Mouse (Mus musculus): ENCODE measurements around the gene Lbh.

Gene Lbh

DNA sequence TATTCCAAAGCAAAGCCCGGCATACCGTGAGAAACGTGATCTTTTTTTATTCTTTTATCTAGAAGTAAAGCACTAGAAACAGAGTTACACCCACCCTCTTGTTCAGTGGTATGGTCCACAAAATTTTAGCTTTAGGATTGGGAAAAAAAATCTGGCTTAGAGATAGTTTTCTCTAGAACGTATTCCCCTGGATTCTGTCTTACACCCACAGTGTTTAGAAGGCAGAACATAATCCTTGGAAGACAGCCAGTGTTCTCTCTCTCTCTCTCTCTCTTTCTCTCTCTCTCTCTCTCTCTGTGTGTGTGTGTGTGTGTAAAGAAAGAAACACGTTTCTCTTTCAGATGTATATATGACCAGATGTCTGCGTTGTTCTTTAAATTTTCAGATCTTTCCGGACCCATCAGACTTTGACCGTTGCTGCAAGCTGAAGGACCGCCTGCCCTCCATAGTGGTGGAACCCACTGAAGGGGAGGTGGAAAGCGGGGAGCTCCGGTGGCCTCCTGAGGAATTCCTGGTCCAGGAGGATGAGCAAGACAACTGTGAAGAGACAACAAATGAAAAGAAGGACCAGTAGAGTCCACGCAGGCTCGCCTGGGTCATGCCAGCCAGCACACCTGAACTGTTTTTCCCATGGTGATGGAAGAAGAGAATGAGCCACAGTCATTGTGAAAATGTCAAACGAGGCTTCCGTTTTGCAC lies 20.9 kb downstream of the Lbh start:
- no peak for DNase-seq (ENCODE audit: low spot score)

DNA sequence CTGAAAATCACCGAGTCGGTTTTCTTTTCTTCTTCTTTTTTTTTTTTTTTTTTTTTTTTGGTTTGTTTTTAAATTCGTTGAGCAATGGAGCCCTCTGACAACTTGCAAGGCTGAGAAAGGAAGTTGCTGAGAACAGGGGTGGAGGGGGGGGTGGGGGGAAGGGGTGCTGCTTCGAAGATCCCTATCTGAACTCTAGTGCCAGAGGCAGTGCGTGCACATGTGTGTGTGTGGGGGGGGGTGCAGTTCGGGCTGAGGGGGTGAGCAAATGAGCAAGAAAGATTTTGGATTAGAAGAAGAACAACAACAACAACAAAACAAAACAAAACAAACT lies 21.4 kb downstream of the Lbh start:
- DNase-seq (ENCODE audit: low spot score): no peak

DNA sequence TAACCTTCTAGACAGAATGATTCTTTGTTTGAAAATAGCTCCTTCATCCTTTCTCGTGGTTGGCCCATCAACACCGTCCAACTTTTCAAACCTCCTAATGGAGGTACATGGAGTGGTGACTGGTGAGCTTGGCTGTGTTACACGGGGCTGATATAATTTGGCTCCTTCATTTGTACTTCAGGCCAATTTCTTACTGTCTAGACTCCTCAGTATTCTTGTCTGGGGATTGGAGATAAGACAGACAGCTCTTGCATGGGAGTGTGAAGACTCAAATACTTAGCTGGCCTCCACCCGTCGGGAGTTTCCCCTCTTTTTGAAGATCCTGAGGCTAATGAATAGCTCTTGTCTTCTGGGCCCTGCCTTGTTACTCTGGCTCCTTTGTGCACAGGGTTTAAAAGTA lies 26.3 kb downstream of the Lbh start:
- no peak for DNase-seq (ENCODE audit: low spot score)

DNA sequence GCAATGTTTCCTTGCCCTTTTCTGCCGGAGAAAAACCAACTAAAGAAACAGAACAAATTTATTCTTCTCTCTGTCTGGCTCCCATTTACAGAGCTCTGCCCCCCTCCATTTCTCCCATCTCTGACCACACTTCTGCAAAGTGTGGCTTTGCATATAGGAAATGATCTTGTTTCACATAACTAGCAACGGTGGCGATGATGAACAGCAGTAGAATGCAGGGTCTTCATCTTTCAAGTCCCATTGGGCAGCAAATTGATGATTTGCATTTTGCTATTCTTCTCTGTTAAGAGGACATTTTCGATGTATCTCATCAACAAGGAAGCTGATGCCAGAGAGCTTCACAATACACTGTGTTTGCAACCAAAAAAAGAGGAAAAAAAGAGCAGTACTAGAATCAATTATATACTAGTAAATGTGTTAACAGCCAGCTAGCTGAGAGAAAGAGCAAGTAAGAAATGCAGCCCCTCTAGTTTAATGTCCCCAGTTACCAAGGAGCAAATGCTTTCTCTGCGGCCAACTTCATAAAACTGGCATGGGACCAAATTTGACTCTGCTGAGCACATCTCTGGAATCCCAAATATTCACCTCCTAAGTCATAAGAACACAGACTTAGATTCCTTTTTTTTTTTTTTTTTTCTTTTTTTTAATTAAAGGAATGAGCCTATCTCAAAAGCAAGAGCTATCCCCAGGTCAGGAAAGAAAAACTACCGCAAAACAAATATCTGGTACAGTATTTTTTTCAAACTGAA lies 29.2 kb downstream of the Lbh start:
- no peak for DNase-seq (ENCODE audit: low spot score)

DNA sequence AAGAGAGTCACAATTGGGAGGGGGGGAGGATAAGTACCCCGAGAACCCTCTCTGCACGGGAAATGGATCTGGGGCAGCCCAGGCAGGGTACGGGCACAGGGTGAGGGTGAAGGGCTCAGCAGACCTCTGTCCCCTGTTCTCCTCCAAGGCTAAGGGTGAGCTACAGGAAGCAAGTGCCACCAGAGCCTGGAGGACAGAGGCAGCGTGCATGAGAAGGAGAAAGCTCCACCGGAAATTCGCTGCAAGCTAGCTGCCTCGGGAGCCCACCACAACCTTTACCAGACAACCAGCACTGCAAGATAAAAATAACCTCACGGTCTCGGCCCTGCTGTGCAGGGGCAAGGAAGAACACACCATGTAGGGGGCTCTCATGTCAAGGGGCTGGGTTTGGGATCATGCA lies 30.0 kb downstream of the Lbh start:
- no peak for DNase-seq (ENCODE audit: low spot score)

DNA sequence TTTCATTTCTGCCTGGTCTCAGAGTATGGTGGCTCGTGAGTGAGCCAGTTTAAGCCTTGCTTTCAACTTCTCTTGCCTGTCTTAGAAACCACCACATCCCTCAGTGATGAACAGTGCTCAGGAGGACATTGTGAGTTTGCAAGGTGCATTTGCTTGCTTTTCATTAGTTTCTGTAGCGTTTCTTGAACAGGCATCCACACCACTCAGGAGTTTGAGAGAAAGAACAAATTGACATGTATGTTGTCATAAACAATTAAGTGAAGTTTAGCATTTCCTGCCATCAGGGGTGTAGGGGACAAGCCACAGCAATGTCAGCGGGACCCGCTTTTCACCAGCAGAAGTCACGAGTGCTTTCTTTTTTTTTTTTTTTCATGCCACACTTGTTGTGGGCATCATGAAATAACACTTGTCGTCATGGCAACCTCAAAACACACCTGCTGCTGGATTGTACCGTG lies 31.2 kb downstream of the Lbh start:
- DNase-seq (ENCODE audit: low spot score): no peak

DNA sequence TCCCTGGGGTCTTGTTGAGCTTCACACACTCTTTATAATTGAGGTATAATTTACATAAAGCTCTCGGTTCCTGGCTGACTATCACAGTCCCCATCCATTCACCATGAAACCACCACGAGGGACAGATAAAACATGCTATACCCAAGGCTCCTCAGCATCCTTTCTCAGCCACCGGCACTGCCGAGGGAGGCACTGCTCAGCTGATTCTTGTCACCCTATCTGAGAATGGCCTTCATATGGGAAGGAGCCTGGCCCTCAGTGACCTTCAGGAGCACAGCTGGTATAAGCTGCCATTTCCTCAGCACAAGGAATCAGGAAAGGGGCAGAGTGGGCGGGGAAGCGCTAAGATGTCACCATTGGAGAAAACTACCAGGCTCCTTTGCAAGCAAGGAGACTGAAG lies 33.2 kb downstream of the Lbh start:
- no peak for DNase-seq (ENCODE audit: low spot score)

DNA sequence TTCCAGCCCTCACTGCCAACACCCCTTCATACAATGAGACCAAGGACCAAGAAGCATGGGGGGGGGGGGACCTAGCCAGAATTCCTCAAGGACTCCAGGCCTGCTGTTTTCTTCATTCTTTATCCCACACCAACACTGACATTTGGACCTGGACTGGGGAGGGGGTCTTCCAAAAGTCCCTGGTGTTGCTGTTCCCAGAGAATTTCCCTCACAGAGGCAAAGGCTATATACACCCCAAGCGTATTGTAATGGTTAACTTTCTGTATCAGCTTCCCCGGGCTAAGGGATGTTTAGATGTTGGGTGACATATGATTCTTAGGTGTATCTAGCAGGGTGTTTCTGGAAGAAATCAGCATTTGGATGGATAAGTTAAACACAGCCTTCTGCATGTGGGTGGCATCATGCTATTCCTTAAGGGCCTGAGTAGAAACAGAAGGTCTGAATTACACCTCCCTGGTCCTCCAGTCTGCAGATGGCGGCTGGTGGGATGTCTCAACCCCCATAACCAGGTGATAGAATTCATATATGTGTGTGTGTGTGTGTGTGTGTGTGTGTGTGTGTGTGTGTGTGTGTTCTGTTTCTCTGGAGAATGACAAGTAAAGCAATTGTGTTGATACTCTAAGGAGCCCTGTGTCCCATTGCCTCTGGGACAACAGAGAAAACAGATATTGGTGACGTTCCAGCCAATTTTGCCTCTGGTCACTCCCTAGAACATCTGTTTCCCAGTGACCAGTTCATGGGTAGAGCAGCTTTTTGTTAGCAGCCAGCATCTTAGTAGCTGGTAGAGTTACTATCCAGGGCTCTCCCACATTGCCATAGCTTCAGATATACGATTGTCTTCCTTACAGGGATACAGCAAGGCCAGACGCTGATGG lies 35.9 kb downstream of the Lbh start:
- no peak for DNase-seq (ENCODE audit: low spot score)

DNA sequence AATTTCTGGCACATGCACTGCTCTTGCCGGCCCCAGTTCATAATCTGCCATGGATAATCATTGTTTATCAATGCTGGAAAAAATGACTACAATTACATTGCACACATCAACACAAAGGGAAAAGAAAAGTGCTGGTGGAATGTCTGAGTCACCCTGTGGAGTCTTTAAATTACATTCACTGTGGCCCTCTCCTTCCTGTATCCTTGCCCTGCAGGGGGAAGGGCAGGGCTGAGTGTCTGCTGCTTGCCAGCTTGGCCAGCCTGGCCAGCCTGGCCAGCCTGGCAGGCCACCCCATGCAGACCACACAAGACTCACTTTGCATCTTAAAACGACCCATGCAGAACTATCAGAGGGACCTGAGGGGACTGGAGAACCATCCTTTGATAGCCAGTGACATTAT lies 37.4 kb downstream of the Lbh start:
- no peak for DNase-seq (ENCODE audit: low spot score)

DNA sequence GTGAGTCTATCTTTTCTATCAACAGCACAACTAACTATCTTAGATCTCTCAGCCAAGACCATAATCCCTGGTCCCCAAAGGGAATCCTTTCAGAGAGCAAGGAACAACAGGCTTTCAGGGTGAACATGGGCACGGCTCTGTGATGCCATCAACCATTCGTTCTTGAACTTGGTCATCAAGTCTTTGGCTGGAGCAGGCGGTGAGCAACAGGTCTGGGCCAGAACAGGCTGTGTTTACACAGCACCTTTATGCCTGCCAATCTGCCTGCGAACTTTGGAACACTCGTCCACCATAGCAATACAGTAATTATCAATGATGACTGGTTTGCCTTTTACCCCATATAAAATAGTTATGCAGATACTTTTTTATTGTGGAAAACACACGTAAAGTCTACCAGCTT lies 38.9 kb downstream of the Lbh start:
- DNase-seq (ENCODE audit: low spot score): no peak

DNA sequence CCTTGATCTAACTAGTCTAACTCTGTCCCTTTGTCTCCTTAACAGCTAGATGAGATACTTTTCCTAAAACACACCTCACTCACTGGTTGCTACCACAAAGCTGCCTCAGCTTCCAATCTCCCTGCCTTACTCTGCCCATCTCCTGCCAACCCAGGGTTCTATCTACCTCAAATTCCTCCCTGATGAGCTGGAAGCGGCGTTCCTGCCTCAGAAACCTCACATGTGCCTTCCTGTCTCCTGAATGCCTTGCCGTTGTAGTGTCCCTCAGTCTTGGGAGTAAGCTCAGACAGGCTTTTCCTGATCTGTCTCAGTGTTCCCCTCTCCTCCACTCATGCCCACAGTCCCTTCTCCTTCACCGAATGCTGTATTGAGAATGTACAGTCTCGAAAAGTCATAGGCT lies 40.8 kb downstream of the Lbh start:
- no peak for DNase-seq (ENCODE audit: low spot score)

DNA sequence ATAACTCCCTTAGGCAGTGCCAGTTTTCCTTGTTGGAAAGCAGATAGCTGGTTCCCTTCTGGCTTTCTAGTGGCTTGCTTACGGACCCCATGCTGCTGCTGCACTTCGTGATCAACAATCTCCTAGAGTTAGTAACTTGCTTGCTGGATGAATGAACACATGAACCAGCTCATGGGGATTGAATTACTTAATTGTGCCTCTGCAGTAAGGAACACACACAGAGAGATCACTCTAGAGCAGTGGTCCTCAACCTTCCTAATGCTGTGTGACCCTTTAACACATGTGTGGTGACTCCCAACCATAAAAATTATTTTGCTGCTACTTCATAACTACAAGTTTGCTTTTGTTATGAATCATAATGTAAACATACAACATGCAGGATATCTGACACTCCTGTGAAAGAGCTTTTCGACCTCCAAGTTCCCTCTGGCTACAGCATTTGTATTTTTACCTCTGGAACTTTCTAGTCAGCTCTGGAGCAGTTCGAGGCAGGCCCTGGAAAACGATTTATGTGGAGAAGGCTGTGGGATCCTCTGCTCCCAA lies 41.5 kb downstream of the Lbh start:
- DNase-seq (ENCODE audit: low spot score): no peak

DNA sequence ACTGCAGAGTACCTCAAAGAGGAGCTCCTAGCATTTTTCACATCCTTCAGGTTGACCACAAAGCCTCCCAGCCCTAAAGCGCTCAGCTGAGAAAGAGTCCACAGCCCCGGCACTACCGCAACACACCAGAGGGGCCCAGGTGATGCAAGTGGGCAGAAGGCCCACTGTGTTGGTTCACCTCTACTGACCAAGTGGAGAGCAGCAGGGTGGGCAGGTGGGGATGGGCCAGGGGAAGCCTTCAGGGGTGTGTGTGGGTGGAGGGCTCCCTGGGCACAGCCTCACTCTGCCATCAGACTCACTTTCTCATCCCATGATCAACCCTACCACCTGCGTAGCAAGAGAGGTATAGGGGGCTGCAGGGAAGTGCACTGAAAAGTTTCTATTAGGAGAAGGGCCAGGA lies 42.1 kb downstream of the Lbh start:
- no peak for DNase-seq (ENCODE audit: low spot score)

DNA sequence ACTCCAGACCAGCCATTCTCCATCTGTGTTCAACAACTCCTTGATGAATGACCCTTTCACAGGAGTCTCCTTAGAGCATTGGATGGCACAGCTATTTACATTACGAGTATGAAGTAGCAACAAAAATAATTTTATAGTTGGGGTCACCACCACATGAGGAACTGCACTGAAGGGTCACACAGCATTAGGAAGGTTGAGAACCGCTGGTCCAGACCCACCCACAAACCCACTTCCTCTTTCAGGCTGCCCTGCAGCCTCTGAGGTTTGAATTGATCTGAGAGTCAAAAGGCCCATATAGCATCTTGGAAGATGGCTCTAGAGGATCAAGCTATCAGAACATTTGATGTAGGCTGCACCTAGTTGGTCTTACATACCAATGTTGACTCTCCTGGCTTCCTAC lies 42.8 kb downstream of the Lbh start:
- DNase-seq (ENCODE audit: low spot score): no peak

DNA sequence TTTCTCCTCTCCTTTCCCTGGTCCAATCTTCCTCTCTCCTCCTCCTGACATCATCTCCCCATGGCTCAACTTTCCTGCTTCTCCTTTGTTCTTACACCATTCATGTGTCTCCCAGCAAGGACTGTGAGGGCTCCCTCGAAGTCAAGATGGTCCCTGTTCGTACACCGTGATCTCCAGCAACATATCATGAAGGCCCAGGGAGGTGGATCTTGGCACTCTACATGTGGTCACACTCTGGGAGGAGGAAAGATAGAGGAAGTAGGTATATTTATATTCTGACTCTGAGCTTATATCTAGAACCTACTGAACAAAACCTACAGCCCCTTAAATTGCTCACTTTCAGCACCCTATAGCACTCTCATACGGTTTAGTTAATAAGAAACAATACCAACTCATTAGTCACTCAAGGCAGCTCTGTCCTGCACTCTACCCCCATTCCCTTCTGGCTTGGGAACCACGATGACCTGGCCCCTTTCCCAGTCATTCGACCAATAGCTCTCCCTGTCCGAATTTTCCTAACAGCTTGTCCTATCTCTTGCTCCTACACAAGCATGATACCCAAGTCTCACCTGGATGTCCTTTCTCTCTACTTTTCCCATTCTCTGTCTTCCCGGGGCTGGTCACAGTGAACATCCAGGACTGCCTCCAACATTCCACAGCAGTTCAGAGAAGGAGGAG lies 44.0 kb downstream of the Lbh start:
- no peak for DNase-seq (ENCODE audit: low spot score)

DNA sequence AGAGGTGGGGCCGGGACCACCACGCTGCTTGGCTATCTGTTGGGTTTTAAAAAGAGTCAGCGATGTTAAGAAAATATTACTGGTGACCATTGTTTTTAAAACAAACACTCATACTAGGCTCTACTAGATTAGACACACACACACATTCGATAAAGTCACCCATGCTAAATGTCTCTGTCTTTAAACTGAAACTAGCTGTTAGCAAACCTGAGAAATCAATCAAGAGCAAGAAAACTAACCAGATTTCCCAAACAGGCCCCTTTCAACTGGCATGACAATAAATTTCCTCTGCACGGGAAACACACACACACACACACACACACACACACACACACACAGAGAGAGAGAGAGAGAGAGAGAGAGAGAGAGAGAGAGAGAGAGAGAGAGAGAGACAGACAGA lies 47.6 kb downstream of the Lbh start:
- no peak for DNase-seq (ENCODE audit: low spot score)

DNA sequence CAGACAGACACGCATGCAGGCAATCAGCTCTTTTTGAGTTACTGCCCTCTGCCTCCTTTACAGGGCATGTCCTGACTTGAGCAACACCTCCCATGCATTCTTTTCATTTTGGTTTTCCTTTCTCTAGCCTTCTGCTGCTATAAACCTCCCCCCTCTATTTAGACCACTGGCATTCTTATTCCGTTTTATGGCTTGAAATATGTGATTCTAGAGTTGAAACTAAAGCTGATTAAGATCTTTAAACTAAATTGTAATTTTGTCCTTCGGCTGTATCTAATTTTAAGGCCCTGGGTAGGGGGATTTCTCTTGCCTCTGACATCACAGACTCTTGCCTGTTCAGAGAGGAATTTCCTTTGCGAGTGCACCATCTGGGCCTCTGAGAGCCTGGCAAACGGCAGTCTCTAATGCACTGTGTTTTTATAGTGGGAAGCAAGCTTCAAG lies 48.0 kb downstream of the Lbh start:
- no peak for DNase-seq (ENCODE audit: low spot score)

DNA sequence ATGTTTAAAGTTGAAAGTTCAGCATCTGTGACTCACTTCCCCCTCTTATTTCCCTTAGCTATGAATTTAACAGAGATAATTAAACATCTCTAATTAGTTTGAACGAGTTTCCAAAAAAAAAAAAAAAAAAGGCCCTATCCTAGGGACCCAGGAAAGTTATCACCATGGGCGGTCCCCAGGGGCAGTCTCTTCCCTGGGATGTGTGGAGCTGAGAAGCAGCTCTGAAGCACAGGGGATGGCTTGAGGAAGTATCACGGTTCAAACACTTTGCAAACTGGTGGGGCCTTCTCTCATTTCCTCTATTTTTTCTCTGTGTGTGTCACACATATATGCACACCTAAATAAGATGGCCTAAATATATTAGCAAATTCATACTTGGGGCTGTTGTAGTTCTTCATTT lies 48.8 kb downstream of the Lbh start:
- DNase-seq (ENCODE audit: low spot score): no peak

DNA sequence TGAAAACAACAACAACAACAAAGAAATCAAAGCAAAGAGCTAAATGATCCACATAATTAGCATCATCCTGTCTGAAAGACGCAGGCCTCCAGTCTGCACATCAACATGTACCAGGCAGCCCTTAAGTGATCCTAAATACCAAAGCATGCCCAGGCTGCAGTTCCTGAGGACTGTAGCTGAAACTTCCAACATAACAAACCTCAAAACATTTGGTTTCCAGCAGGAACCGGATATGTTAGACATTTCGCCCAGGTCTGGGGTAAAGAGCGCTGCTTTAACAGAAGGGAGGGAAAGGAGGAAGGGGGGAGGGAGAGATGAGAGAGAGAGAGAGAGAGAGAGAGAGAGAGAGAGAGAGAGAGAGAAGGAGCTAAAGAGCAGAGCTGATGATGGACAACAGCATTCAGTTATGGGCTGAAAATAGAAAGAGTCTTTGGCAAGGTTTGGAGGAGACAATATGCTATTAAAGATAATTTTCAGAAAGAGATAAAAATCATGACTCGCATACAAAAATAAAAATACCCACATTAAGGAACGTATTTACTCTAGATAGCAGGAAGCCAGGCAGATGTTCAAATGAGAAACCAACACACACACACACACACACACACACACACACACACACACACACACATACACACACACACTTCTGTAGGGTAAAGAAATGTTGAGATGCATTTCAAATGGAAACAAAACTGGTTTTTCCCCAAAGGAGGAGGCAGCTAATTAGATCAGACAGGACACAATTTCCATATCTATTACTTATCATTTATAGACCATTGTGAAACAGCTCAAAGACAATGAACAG lies 49.5 kb downstream of the Lbh start:
- DNase-seq (ENCODE audit: low spot score): no peak

DNA sequence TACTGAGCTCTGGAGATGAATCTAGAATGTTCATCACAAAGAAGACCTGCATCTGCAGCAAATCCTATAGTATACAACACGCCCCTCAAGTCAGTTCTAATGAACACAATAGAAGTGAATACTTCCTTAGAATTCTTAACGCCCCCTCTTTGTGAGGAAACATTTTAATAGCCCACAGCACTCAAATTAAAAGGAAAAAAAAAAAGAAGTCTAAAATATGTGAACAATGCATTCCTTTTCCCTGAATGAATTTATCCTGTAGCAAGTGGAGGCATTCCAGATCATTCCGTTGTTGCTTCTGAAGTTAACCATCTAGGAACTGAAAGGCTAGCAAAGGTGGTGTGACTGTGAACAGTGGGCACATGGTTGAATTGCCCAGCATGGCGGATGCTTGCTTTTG lies 50.6 kb downstream of the Lbh start:
- no peak for DNase-seq (ENCODE audit: low spot score)

DNA sequence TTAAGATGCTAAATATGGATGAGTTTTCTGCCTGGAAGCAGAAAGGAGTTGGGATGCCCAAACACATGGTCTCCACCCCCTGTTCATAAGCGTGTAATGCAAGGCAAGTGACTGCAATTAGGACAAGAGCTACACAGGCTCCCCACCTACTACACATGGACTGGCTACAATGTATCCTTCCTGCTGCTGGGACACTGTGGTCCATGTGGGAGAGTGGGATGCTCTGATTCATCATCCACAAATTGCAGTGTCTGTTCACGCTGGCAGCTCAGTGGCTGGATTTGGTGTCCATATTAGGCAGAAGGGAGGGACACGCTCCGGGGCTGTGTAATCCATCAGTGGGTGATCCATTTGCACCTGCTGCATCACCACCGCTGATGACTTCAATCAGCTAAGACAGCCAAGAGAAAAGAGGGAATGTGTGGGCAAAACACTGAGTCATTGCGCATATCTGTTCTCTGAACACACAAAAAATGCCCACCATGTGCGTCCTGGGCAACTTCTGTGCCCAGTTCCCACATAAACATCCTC lies 52.6 kb downstream of the Lbh start:
- DNase-seq (ENCODE audit: low spot score): no peak

Data from urinary bladder, postnatal 10 days (tissue).